Mouse (Mus musculus): Measurements from ENCODE around the gene Aimp2. TPM values are rescaled to one million over a fixed set of nuclear protein-coding genes. Genes with fewer than 3 reads are reported as not detected.

Aimp2 gene
- polyA plus RNA-seq, 1 experiment from 2014 or later = 135 TPM

GRCm38 (mm10) chr5:143932831-143933230 lies 23.2 kb upstream of the Aimp2 start, which contains the start of gene Rsph10b:
TSS of gene Rsph10b (plus strand) at chr5:143933035.
- Histone ChIP-seq H3K36me3 (ENCODE audit: control insufficient read depth, insufficient read depth, low read length) (peaks cover 13% of the 10 kb centered on the region), H3K4me3 (ENCODE audit: low read length) (no peak within 1 kb of the TSS), H3K4me1 (ENCODE audit: control insufficient read depth, insufficient read depth, low read length) (peaks cover 7% of the 10 kb centered on the region; the same call in 1 of the 2 replicates), H3K4me2 (ENCODE audit: low read depth, low read length) (no peak within 1 kb of the TSS), H3K9me3 (ENCODE audit: control insufficient read depth, low read length) (no peaks in the 10 kb centered on the region), H3K9ac (ENCODE audit: low read depth, low read length) (no peak within 1 kb of the TSS), H3K27ac (ENCODE audit: low read length) (peak within 1 kb of the TSS; percentile 29), H3K27me3 (replicated peaks; ENCODE audit: control insufficient read depth, insufficient read depth, low read length) (no peaks in the 10 kb centered on the region)
- WGBS = 19% methylated on average over 8 of the region's 8 CpGs
- peak; percentile 27 for ATAC-seq

DNA sequence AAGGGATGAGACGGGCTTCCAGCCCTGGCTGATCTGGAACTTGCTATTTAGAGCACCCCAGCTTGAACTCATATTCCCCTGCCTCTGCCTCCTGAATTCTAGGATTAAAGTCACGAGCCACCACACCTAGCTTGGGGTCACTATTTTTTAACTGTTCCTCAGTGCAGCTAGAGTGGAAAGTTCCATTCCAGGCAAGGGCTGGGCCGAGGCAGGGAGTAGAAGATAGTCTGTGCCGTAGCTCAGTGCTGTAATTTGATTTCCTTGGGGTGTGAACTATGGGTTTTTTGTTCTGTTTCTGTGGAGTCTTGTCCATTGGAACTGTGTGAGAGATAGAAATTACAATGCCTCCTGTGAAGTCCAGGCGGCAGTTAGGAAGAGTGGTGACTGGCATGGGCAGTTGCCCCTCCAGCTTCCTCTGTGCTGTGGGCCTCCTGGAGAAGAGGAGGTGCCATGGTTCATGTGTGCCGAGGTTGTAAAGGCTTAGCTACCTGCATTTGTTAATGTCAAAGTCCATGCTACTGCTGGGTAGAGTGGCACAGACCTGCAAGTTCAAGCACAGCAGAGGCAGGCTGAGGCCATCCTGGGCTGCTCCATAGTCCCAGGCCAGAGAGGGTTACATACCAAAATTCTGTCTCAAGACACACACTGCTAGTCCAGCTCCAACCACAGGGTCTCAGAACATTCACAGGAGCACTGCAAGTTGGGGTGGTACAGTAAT lies 22.4 kb upstream of the Aimp2 start:
- no peak overlapping the region for H3K4me3 ChIP-seq (ENCODE audit: low read length)
- peaks cover 13% of the 10 kb centered on the region for H3K36me3 ChIP-seq (ENCODE audit: control insufficient read depth, insufficient read depth, low read length)
- H3K4me1 ChIP-seq (ENCODE audit: control insufficient read depth, insufficient read depth, low read length) = peaks cover 7% of the 10 kb centered on the region; the same call in 1 of the 2 replicates
- no peak overlapping the region for H3K4me2 ChIP-seq (ENCODE audit: low read depth, low read length)
- no peaks in the 10 kb centered on the region for H3K9me3 ChIP-seq (ENCODE audit: control insufficient read depth, low read length)
- peak overlapping the region; percentile 29 for H3K27ac ChIP-seq (ENCODE audit: low read length)
- WGBS = 65% methylated on average over 6 of the region's 6 CpGs
- no peak overlapping the region for H3K9ac ChIP-seq (ENCODE audit: low read depth, low read length)
- no peaks in the 10 kb centered on the region for H3K27me3 ChIP-seq (replicated peaks; ENCODE audit: control insufficient read depth, insufficient read depth, low read length)
- ATAC-seq = peak; percentile 92

GRCm38 (mm10) chr5:143930656-143931055 lies 21.0 kb upstream of the Aimp2 start:
- peaks cover 13% of the 10 kb centered on the region for H3K36me3 ChIP-seq (ENCODE audit: control insufficient read depth, insufficient read depth, low read length)
- no peak overlapping the region for H3K27ac ChIP-seq (ENCODE audit: low read length)
- no peak overlapping the region for H3K9ac ChIP-seq (ENCODE audit: low read depth, low read length)
- H3K9me3 ChIP-seq (ENCODE audit: control insufficient read depth, low read length) = no peaks in the 10 kb centered on the region
- WGBS = 93% methylated on average over 12 of the region's 12 CpGs
- H3K27me3 ChIP-seq (replicated peaks; ENCODE audit: control insufficient read depth, insufficient read depth, low read length) = no peaks in the 10 kb centered on the region
- peaks cover 7% of the 10 kb centered on the region; the same call in 1 of the 2 replicates for H3K4me1 ChIP-seq (ENCODE audit: control insufficient read depth, insufficient read depth, low read length)
- ATAC-seq = no peak
- no peak overlapping the region for H3K4me2 ChIP-seq (ENCODE audit: low read depth, low read length)
- no peak overlapping the region for H3K4me3 ChIP-seq (ENCODE audit: low read length)

DNA sequence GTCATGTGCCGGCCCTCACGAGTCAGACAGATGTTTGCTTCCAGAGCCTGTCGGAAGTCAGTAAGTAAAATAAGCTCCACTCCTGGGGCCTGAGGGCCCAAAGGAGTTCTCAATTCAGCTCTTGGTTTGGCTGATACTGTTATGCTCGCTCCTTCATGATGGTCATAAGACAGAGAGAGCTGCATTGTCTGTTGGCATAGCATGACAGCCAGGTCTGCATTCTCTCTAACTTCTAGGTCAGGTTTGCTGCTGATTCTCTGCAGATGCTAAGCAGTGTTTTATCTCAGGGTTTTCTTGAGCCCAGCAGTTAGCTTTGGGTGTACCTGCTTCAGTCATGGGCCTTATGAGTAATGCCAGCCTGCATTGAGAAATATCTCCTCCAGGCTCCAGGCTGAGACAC lies 19.6 kb upstream of the Aimp2 start:
- H3K4me2 ChIP-seq (ENCODE audit: low read depth, low read length) = no peak overlapping the region
- peaks cover 20% of the 10 kb centered on the region for H3K36me3 ChIP-seq (ENCODE audit: control insufficient read depth, insufficient read depth, low read length)
- H3K9me3 ChIP-seq (ENCODE audit: control insufficient read depth, low read length) = no peaks in the 10 kb centered on the region
- no peak overlapping the region; the same call in 1 of the 2 replicates for H3K27ac ChIP-seq (ENCODE audit: low read length)
- no peaks in the 10 kb centered on the region for H3K27me3 ChIP-seq (replicated peaks; ENCODE audit: control insufficient read depth, insufficient read depth, low read length)
- no peak for ATAC-seq
- no peak overlapping the region for H3K9ac ChIP-seq (ENCODE audit: low read depth, low read length)
- 82% methylated on average over 4 of the region's 4 CpGs for WGBS
- no peak overlapping the region for H3K4me3 ChIP-seq (ENCODE audit: low read length)
- H3K4me1 ChIP-seq (ENCODE audit: control insufficient read depth, insufficient read depth, low read length) = peaks cover 7% of the 10 kb centered on the region; the same call in 1 of the 2 replicates

DNA sequence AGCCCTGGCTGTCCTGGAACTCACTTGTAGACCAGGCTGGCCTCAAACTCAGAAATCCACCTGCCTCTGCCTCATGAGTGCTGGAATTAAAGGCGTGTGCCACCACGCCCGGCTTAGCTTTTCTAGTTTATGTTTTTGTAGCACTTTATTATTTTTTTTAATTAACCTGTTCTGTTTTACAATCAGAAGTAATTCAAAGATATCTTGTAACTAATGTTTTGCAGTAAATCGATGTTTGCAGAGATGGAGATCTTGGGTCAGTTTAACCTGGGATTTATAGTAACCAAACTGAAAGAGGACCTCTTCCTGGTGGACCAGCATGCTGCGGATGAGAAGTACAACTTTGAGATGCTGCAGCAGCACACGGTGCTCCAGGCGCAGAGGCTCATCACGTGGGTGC lies 18.2 kb upstream of the Aimp2 start, which contains the start of gene Gm42421:
Gm42421 (plus strand) TSS at position 301 of the 400 bp plus-strand sequence.
- Histone ChIP-seq H3K27me3 (replicated peaks; ENCODE audit: control insufficient read depth, insufficient read depth, low read length) (no peaks in the 10 kb centered on the region), H3K36me3 (ENCODE audit: control insufficient read depth, insufficient read depth, low read length) (peaks cover 20% of the 10 kb centered on the region), H3K4me2 (ENCODE audit: low read depth, low read length) (no peak within 1 kb of the TSS), H3K4me1 (ENCODE audit: control insufficient read depth, insufficient read depth, low read length) (peaks cover 5% of the 10 kb centered on the region; the same call in 1 of the 2 replicates), H3K27ac (ENCODE audit: low read length) (no peak within 1 kb of the TSS), H3K9ac (ENCODE audit: low read depth, low read length) (no peak within 1 kb of the TSS), H3K4me3 (ENCODE audit: low read length) (no peak within 1 kb of the TSS), H3K9me3 (ENCODE audit: control insufficient read depth, low read length) (no peaks in the 10 kb centered on the region)
- WGBS = 94% methylated on average over 8 of the region's 8 CpGs
- no peak for ATAC-seq

- H3K36me3 ChIP-seq (ENCODE audit: control insufficient read depth, insufficient read depth, low read length) = peaks cover 13% of the 10 kb centered on the region; the same call in 1 of the 2 replicates
These were observed 15.3 kb upstream of the Aimp2 start for GRCm38 (mm10) chr5:143924781-143925452.

DNA sequence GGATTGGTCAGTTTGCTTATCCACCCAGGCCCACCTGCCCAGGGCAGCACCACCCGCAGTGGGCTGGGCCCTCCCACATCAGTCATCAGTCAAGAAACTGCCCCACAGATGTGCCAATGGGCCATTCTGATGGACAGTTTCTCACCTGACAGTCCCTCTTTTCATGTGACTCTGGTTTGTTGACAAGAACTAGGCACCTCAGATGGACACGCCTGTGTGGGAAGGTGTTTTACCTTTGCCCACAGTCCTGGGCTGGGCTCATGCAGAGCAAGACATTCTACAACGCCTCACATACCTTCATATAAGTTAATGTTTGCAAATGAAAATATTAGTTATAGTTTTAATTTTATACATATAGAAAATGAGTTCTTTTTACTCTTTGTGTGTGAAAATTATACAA lies 8.5 kb upstream of the Aimp2 start:
- Histone ChIP-seq H3K9me3 (ENCODE audit: control insufficient read depth, low read length) (no peaks in the 10 kb centered on the region), H3K27me3 (replicated peaks; ENCODE audit: control insufficient read depth, insufficient read depth, low read length) (no peaks in the 10 kb centered on the region), H3K9ac (ENCODE audit: low read depth, low read length) (no peak overlapping the region), H3K36me3 (ENCODE audit: control insufficient read depth, insufficient read depth, low read length) (peaks cover 2% of the 10 kb centered on the region; the same call in 1 of the 2 replicates), H3K4me2 (ENCODE audit: low read depth, low read length) (no peak overlapping the region), H3K4me3 (ENCODE audit: low read length) (no peak overlapping the region), H3K4me1 (ENCODE audit: control insufficient read depth, insufficient read depth, low read length) (no peaks in the 10 kb centered on the region), H3K27ac (ENCODE audit: low read length) (no peak overlapping the region)
- WGBS = 86% methylated on average over 3 of the region's 3 CpGs
- ATAC-seq = no peak

More at GRCm38 (mm10) chr5:143924781-143925452, 15.3 kb upstream of the Aimp2 start:
- Histone ChIP-seq H3K27ac (ENCODE audit: low read length) (no peak overlapping the region), H3K4me3 (ENCODE audit: low read length) (no peak overlapping the region), H3K4me2 (ENCODE audit: low read depth, low read length) (no peak overlapping the region), H3K27me3 (replicated peaks; ENCODE audit: control insufficient read depth, insufficient read depth, low read length) (no peaks in the 10 kb centered on the region), H3K9ac (ENCODE audit: low read depth, low read length) (no peak overlapping the region), H3K9me3 (ENCODE audit: control insufficient read depth, low read length) (no peaks in the 10 kb centered on the region), H3K4me1 (ENCODE audit: control insufficient read depth, insufficient read depth, low read length) (no peaks in the 10 kb centered on the region)
- ATAC-seq = peak; percentile 65; the same call in 1 of the 2 replicates
- 84% methylated on average over 6 of the region's 6 CpGs for WGBS

GRCm38 (mm10) chr5:143917418-143917817 lies 7.8 kb upstream of the Aimp2 start:
- peaks cover 2% of the 10 kb centered on the region; the same call in 1 of the 2 replicates for H3K36me3 ChIP-seq (ENCODE audit: control insufficient read depth, insufficient read depth, low read length)
- H3K9ac ChIP-seq (ENCODE audit: low read depth, low read length) = no peak overlapping the region
- no peak overlapping the region for H3K4me2 ChIP-seq (ENCODE audit: low read depth, low read length)
- no peak for ATAC-seq
- no peak overlapping the region for H3K4me3 ChIP-seq (ENCODE audit: low read length)
- no peaks in the 10 kb centered on the region for H3K27me3 ChIP-seq (replicated peaks; ENCODE audit: control insufficient read depth, insufficient read depth, low read length)
- 46% methylated on average over 5 of the region's 5 CpGs for whole genome bisulfite sequencing
- no peaks in the 10 kb centered on the region for H3K4me1 ChIP-seq (ENCODE audit: control insufficient read depth, insufficient read depth, low read length)
- no peak overlapping the region for H3K27ac ChIP-seq (ENCODE audit: low read length)
- H3K9me3 ChIP-seq (ENCODE audit: control insufficient read depth, low read length) = no peaks in the 10 kb centered on the region

GRCm38 (mm10) chr5:143916221-143916620 lies 6.6 kb upstream of the Aimp2 start:
- no peak for ATAC-seq
- H3K27me3 ChIP-seq (replicated peaks; ENCODE audit: control insufficient read depth, insufficient read depth, low read length) = no peaks in the 10 kb centered on the region
- H3K4me3 ChIP-seq (ENCODE audit: low read length) = no peak overlapping the region
- no peak overlapping the region for H3K27ac ChIP-seq (ENCODE audit: low read length)
- H3K9ac ChIP-seq (ENCODE audit: low read depth, low read length) = no peak overlapping the region
- H3K4me1 ChIP-seq (ENCODE audit: control insufficient read depth, insufficient read depth, low read length) = no peaks in the 10 kb centered on the region; the same call in 1 of the 2 replicates
- WGBS = 93% methylated on average over 9 of the region's 9 CpGs
- no peaks in the 10 kb centered on the region for H3K9me3 ChIP-seq (ENCODE audit: control insufficient read depth, low read length)
- peaks cover 2% of the 10 kb centered on the region; the same call in 1 of the 2 replicates for H3K36me3 ChIP-seq (ENCODE audit: control insufficient read depth, insufficient read depth, low read length)
- no peak overlapping the region for H3K4me2 ChIP-seq (ENCODE audit: low read depth, low read length)

All from intestine, embryonic 16.5 days (tissue).